Mouse (Mus musculus) left cerebral cortex, adult 2 months (tissue): ENCODE measurements around the gene Nup160. TPM values are rescaled to one million over a fixed set of nuclear protein-coding genes. Genes with fewer than 3 reads are reported as not detected.

Experiments used
- DNase-seq, 2 experiments: peaks; one replicate each; pipeline ENCODE4 v3.0.0; 2021 to 2022; ENCODE audit warnings: low spot score in 2 of 2, mixed read lengths in 1 of 2; ENCODE audit errors: extremely low spot score in 1 of 2
- H3K27ac ChIP-seq: fragments of 200-600 bp; 2 replicates; pipeline ENCODE4 v1.8.1; 2022
- H3K4me3 ChIP-seq: fragments of 200-600 bp; 2 replicates; pipeline ENCODE4 v1.8.1; 2022
- CTCF ChIP-seq: fragments of 200-600 bp; IDR thresholded peaks from 2 replicates; pipeline ENCODE4 v1.8.1; 2022; ENCODE audit warnings: antibody characterized with exemption, mild to moderate bottlenecking, moderate library complexity
- intact Hi-C: fragments of 180-260 bp; cut with DNase I; formaldehyde crosslinking; loops from one replicate; pipeline ENCODE4 v1.15.1; 2025
- total RNA-seq, 2 experiments: library from RNA; stranded (reverse); gene quantifications; 2 replicates each; pipeline ENCODE4 v1.2.3; 2021

The Nup160 gene
- total RNA-seq, 2 experiments from 2014 or later: 15.2 to 25.4 TPM

GRCm38 (mm10) chr2:90749676-90750459 is 72.9 kb downstream of the Nup160 start:
- no peak for DNase-seq
- intact Hi-C loops: loop anchor here (5.0 kb wide), 1 partner anchor 278 kb away; no protein-coding TSS in a partner anchor
- TF ChIP-seq CTCF: no peak
- Histone ChIP-seq H3K27ac (no peak overlapping the region), H3K4me3 (no peak overlapping the region)

DNA sequence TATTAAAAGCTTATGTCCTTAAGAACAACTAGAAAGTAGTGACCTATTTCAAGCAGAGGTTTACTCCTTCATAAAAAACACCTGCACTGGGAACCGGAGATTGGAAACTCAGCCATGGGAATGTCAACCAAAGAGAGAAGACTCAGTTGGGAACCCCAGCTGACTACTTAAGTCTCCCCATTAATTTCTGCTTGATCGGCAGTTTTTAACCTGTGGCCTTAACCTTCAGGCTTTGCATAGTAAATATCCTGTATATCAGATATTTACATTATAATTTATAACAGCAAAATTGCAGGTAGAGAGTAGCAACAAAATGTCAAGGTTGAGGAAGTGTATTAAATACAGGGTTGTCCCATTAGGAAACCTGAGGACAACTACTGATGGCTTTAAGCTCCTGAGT is 76.5 kb downstream of the Nup160 start:
- intact Hi-C loops: no loop called here
- H3K4me3 ChIP-seq: no peak overlapping the region
- DNase-seq: no peak
- no peak for TF ChIP-seq CTCF
- H3K27ac ChIP-seq: no peak overlapping the region

DNA sequence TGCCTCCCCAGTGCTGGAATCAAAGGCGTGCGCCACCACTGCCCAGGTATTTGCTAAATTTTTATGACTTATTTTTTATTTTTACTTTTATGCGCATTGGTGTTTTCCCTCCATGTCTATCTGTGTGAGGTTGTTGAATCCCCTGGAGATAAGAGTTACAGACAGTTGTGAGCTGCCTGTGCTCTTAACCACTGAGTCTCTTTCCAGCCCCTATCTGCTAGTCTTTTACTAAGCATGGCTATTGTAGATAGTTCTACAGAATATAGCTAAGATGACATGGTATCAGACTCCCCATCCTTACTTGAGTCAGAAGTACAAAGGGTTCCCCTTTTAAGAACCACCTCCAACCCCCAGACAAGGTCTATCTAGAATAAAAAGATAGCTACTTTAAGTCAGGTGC is 77.2 kb downstream of the Nup160 start:
- intact Hi-C loops: no loop called here
- TF ChIP-seq CTCF: no peak
- H3K4me3 ChIP-seq: no peak overlapping the region
- no peak overlapping the region for H3K27ac ChIP-seq
- DNase-seq: no peak

DNA sequence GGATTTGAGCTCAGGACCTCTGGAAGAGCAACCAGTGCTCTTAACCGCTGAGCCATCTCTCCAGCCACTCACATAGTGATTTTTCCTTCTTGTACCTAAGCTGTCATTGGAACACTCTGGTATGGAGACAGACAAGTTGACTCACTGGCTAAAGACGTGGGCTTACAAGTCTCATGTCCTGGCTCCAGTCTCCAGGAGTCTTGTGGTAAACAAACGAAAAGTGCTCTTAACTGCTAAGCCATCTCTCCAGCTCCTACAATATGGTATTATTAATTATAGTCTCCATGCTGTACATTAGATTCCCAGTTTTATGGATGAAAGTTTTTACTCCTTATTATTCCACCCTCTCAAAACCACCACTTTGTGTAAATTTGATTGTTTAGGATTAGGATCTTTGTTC is 88.1 kb downstream of the Nup160 start:
- Histone ChIP-seq H3K27ac (no peak overlapping the region), H3K4me3 (no peak overlapping the region)
- DNase-seq: no peak
- TF ChIP-seq CTCF: no peak
- intact Hi-C loops: no loop called here

GRCm38 (mm10) chr2:90781323-90781722 is 104.3 kb downstream of the Nup160 start:
- Histone ChIP-seq H3K4me3 (no peak overlapping the region), H3K27ac (no peak overlapping the region)
- DNase-seq: no peak
- intact Hi-C loops: no loop called here
- TF ChIP-seq CTCF: no peak

GRCm38 (mm10) chr2:90781938-90782337 is 104.9 kb downstream of the Nup160 start:
- no peak for TF ChIP-seq CTCF
- no peak overlapping the region for H3K27ac ChIP-seq
- DNase-seq: no peak
- H3K4me3 ChIP-seq: no peak overlapping the region
- intact Hi-C loops: no loop called here

DNA sequence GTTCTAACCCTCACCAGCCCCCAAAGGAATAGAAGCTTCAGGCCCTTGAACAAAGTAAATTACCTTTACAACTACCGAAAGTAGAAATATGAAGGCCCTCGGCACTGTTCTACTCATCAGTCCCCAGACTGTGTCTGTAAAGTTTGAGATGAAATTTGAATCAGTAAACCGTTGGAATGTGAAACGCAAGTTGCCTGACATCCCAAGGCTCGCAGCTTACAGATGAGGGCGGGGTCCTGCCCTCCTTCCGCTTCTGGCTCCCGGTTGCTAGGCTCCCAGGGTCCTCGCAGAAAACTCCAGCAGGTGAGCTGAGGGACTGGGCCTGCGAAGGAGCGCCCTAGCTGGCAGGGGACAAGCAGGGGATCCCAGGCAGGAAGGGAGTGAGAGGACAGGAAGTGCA is 105.4 kb downstream of the Nup160 start, which contains the start of gene Agbl2:
Gene Agbl2 (plus strand): TSS at position 270 of the 400 bp plus-strand sequence.
- no peak for DNase-seq
- Histone ChIP-seq H3K4me3 (peak within 1 kb of the TSS; percentile 39), H3K27ac (no peak within 1 kb of the TSS)
- TF ChIP-seq CTCF: no peak
- intact Hi-C loops: no loop called here

DNA sequence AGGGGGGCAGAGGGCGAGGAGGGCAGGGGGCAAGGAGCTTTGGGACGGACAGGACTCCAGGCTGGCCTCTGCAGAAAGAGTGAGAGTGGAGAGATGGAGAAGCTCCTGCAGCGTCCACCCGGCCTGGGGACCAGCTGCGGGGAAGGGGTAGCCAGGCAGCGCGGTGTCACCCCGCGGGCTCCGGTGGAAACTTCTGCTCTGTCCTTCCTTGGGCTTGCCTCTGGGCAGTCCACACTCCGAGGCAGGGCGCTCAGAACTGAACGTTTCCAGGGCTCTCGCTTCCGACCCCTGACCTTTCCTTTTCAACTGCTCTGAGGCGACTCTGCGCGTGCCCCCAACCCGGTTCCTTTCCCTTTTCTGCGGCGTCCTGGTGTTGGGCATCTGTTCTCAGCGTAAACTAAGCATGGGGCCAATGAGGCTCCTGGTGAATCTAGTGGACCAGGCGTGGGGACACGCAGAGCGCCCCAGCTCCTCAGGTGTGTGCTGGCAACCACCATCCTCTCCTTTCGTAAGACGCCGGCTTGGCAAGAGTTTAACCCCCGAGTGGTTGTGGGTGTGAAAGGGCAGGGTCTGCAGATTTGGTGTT is 106.0 kb downstream of the Nup160 start:
- peak overlapping the region; percentile 39 for H3K4me3 ChIP-seq
- H3K27ac ChIP-seq: no peak overlapping the region
- no peak for TF ChIP-seq CTCF
- intact Hi-C loops: no loop called here
- no peak for DNase-seq

Other genes starting within 250 kb of the Nup160 start
- gene Ptprj, start 96.6 kb upstream of the Nup160 start, total RNA-seq: 100 to 1,000 TPM; 114 to 117 TPM
- 10 to 100 TPM; 63.1 to 72.4 TPM for gene Fnbp4, start 68.2 kb downstream of the Nup160 start, total RNA-seq
- under 1 TPM; 0.38 to 0.72 TPM for gene Agbl2, start 105.5 kb downstream of the Nup160 start, total RNA-seq
- 100 to 1,000 TPM in 1 of 2 experiments, 10 to 100 TPM in 1; 99.8 to 115 TPM for gene Mtch2, start 169.9 kb downstream of the Nup160 start, total RNA-seq
- gene C1qtnf4, start 208.6 kb downstream of the Nup160 start, total RNA-seq: 100 to 1,000 TPM; 259 to 287 TPM
- 10 to 100 TPM; 36.5 to 41.2 TPM for gene Kbtbd4, start 227.5 kb downstream of the Nup160 start, total RNA-seq
- gene Ndufs3, start 227.6 kb downstream of the Nup160 start, total RNA-seq: 100 to 1,000 TPM; 217 to 242 TPM